Mouse (Mus musculus) embryonic stem cell, embryonic (primary cell): Measurements from ENCODE around the gene Capg.

Experiments
- CTCF ChIA-PET, 4 experiments: fragments of 300-600 bp in 2 of 4; fragments of 350-600 bp in 2 of 4; sonication (Branson Sonifier 250); formaldehyde crosslinking; loops; one replicate each; lab custom pipeline; 2022; ENCODE audit warnings: inconsistent platforms in 2 of 4; lab: Charles Lee
- POLR2A ChIA-PET, 4 experiments: fragments of 300-600 bp in 2 of 4; fragments of 350-600 bp in 2 of 4; sonication (Branson Sonifier 250); formaldehyde crosslinking; loops; one replicate each; lab custom pipeline; 2022; ENCODE audit warnings: antibody characterized with exemption in 4 of 4, inconsistent platforms in 1 of 4; lab: Charles Lee

The Capg gene

DNA sequence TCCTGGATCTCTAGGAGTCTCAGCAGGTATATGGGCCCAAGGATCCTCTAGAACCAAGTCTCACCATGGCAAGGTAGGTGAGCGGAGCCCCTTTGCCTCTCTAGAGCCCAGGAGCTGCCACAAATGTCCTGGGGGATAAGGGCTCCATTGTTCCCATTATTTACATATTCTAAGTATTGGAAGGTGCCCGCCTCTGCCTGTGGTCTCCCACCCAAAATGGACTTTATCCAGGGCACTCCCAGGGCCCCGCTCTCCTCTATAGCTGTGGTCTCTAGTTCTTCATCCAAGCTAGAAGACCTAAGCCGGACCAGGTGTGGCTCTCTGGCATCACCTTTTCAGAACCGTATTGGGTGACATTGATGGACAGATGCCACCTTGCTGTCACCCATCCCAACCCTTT is 22.6 kb upstream of the Capg start, which contains the start of gene Sh2d6:
Sh2d6 (minus strand) TSS at position 101 of the 400 bp plus-strand sequence.
- POLR2A ChIA-PET, result interaction anchor here in 1 of 4 experiments (0.6 to 3.5 kb wide), 6 partner anchors 8 to 505 kb away, joined by 3 to 28 read pairs (median 5); partner anchors contain the start of gene Mat2a
- CTCF ChIA-PET, result interaction anchor here in 2 of 4 experiments (0.7 to 0.9 kb wide), 2 partner anchors 13 to 103 kb away, joined by 3 read pairs; no protein-coding TSS in a partner anchor

DNA sequence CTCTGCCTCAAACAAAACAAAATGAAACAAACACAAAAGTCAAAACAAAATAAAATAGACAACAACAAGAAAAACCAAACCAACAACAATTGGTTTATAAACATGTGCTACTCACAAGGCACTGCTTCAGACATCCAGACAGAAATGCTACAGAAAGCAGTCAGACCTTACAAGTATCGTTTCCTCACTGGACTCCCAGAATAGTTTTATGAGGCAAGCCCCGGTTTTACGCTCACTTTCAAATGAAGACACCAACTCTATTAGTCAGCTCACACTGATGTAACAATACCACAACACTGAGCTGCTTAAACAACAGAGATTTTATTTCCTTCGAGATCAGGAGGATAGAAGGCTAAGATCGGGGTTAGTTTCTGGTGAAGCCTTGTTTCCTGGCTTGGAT is 21.9 kb upstream of the Capg start:
- CTCF ChIA-PET, result interaction anchor here in 1 of 4 experiments (0.6 kb wide), 1 partner anchor 95 kb away, joined by 3 read pairs; no protein-coding TSS in a partner anchor
- POLR2A ChIA-PET, result interaction anchor here in 3 of 4 experiments (0.5 to 11.3 kb wide), 5 partner anchors 8 to 298 kb away, joined by 3 to 165 read pairs (median 6); partner anchors contain the start of gene Mat2a (in 1 of the 3)

DNA sequence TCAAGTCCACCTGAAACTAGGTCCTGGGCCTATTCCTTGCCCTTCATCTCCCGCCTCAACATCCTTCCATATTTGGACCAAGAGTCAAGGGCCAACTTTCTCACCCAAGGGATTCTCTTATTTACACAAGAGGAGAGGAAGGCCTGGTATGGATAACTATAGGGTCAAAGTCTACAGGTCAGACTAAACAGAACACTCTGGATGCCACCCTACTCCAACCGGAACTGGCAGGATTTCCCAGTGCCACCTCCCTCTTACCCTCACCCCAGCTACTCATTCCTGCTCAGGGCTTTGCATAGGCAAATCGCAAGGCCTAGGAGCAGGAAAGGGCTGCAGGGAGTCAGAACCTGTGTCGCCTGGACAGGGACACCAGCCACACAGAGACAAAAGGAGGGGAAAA is 21.0 kb upstream of the Capg start:
- CTCF ChIA-PET, result interaction anchor here in 1 of 4 experiments (2.1 kb wide), 1 partner anchor 11 kb away, joined by 7 read pairs; no protein-coding TSS in a partner anchor
- POLR2A ChIA-PET, result interaction anchor here (0.5 to 11.3 kb wide), 10 partner anchors 9 to 89 kb away, joined by 3 to 165 read pairs (median 4); partner anchors contain the start of gene Mat2a (in 3 of the 4)

DNA sequence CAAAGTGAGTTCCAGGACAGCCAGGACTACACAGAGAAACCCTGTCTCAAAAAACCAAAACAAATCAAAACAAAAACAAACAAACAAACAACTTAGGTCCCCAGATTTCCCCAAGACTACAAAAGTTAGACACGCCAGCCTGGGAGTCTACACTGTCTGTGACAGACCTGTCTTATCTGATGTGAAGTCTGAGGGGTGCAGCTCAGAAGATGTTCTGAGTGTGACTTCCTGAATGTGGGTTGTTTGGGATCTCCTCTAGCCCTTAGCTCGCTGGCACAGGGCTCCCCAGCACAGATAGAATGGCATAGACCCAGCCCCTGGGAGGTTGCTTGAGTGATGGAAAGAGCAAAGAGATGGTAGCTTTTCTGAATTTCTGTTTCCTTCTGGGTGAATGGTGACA is 20.0 kb upstream of the Capg start:
- ChIA-PET CTCF (interaction anchor here in 3 of 4 experiments (0.5 to 2.1 kb wide), 5 partner anchors 10 to 29 kb away, joined by 3 to 7 read pairs (median 4); no protein-coding TSS in a partner anchor), POLR2A (interaction anchor here in 3 of 4 experiments (1.2 to 11.3 kb wide), 6 partner anchors 10 to 121 kb away, joined by 3 to 165 read pairs (median 5); partner anchors contain the start of gene Mat2a (in 2 of the 3))

DNA sequence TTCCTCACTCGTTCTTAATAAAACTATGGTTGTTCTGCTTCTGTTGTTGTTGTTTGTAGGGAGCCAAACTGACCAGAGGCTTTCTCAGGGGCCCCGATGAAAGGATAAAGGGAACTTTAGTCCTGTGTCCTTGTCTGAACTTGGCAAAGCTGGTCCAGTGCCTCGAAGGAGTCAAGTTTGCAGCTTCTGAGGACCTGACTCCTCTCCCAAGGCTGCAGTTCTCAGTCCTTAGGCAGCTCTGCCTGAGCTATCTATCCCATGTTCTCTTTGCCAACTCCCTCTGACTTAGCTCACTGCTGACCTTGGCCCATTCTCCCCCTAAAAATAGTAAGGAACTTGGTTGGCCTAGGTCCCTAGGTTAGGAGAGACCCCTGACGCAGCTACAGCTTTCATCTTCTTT is 17.1 kb upstream of the Capg start:
- CTCF ChIA-PET, result no interaction called here
- POLR2A ChIA-PET, result interaction anchor here in 1 of 4 experiments (11.3 kb wide), 1 partner anchor 93 kb away, joined by 165 read pairs; the partner anchor contains the start of gene Mat2a

DNA sequence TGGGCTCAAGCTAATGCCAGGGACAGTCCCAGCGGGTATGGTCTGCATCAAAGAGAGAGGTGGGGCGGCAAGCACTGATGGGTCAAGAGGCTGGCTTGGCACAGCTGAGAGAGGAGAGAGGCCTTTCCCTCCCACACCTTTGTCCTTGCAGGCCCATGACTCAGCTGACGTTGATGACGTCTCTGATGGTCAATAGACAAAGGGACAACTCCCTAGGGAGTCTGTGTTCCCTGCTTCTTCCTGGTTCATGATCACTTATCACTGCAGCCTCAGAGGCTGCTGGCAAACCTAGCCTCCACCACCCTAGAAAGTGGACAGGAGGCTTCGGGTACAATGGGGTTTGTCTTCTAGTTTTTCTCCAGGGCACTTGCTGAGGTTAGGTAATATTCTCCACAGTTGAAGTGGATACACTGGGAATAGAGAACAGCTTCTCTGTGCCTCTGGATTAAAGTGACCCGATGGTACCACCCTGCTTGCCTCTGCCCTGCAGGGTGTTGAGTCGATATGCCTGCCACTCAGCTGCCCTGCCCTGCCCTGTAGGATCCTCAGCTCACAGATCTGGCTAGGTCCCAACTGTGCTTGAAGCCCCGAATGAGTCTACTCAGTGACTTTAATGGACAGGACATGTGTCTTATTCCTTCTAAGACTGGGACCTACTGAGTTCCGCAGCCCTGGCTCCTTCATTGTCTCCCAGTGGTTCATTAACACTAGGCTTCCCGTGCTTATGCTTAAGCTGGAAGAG is 15.6 kb upstream of the Capg start:
- CTCF ChIA-PET, result interaction anchor here in 2 of 4 experiments (0.7 to 1.3 kb wide), 3 partner anchors 40 to 262 kb away, joined by 3 read pairs; partner anchors contain the start of gene Mat2a (in 1 of the 2)

DNA sequence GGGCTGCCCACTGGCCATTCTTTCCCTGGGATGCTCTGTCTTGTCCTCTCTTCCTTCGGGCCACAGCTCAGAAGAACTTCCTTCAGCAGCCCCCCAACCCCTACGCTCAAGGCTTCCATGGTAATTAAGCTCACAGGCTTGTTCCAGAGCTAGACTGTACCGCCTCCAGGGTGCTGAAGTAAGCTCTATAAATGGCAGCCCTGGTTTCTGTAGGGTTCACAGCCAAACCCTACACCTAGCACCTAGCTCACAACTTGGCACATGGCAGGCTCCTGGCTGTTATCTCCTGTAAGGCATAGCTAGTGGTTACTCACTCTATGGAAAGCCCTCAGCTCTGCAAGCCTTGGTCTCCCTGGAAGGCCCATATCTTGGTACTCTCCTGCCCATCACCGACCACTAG is 11.6 kb upstream of the Capg start:
- POLR2A ChIA-PET, result interaction anchor here in 3 of 4 experiments (0.9 to 11.3 kb wide), 13 partner anchors 17 to 119 kb away, joined by 3 to 165 read pairs (median 5); partner anchors contain the start of genes Mat2a (in 3 of the 3) and Ggcx (in 1 of the 3)
- CTCF ChIA-PET, result interaction anchor here (0.5 to 4.0 kb wide), 16 partner anchors 17 to 808 kb away, joined by 3 to 82 read pairs (median 3); partner anchors contain the start of genes Elmod3 (in 1 of the 4), Mat2a (in 1 of the 4) and Retsat (in 1 of the 4)

More for the DNA sequence above, 15.6 kb upstream of the Capg start:
- POLR2A ChIA-PET, result interaction anchor here (0.7 to 11.3 kb wide), 7 partner anchors 15 to 97 kb away, joined by 3 to 165 read pairs (median 3); partner anchors contain the start of gene Mat2a (in 2 of the 4)

DNA sequence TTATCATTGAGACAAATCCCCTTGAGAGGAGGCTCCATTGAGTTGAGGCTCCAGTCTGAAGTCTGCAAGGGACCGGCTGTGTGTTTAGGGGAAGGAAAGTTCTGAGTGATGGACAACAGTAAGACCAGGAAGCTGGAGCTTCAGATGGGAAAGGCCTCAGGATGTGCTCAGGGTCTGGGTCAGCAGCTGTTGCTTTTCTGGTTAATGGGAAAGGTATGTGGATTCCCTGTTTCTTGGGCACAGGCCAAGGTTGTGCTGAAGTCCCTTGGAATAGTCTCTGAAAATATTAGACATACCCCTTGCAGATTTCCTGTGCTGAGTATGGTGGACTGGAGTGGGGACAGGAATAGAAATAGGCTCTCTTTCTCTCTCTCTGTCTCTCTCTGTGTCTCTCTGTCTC is 10.6 kb upstream of the Capg start:
- POLR2A ChIA-PET, result interaction anchor here (0.6 to 11.3 kb wide), 40 partner anchors 10 to 778 kb away, joined by 3 to 180 read pairs (median 6); partner anchors contain the start of genes Mat2a (in 4 of the 4), Ggcx (in 3 of the 4) and Capg (in 1 of the 4)

DNA sequence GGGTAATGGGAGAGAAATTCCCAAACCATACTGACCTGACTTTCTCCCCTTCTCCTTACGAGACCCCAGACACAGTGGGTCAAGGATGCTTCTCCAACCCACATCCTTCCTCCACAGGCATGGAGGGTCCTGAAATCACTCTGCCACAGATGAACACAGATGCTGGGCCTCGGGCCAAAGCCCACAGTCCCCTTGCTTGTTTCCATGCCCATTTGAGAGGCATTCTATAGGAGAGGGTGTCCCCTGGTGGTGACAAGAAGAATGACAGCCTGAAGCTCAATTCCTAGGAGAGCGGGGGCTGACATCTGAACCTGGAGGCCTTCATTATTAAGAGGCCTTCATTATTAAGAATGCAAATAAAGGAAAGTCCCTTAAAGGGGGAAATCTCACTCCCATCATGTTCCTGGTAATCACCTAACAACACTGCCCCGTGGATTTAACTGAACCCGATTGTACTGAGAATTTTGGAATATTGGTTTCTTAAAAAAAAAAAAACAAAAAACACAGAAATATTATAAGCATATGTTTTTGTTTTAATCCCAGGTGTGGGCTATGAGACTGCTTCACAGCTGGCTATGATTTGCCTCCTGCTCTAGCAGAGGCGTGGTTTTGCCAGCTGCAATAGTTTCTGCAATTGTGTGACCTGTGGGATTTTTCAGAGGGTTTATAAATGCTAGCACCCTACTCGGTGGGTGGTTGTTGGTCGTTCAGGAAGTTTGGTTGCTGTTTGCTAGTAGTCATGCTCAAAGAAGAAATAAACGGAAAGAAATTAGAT is 10.0 kb upstream of the Capg start:
- CTCF ChIA-PET, result interaction anchor here (0.5 to 4.0 kb wide), 98 partner anchors 9 to 1372 kb away, joined by 3 to 82 read pairs (median 4); partner anchors contain the start of genes Ggcx (in 2 of the 4), Capg (in 1 of the 4), Mat2a (in 1 of the 4) and Retsat (in 1 of the 4)
- POLR2A ChIA-PET, result interaction anchor here (0.6 to 7.7 kb wide), 51 partner anchors 10 to 1040 kb away, joined by 3 to 180 read pairs (median 4); partner anchors contain the start of genes Mat2a (in 4 of the 4), Ggcx (in 3 of the 4), Capg (in 1 of the 4) and Elmod3 (in 1 of the 4)

More for the DNA sequence above, 10.6 kb upstream of the Capg start:
- CTCF ChIA-PET, result interaction anchor here (0.5 to 4.0 kb wide), 58 partner anchors 9 to 1371 kb away, joined by 3 to 82 read pairs (median 4); partner anchors contain the start of genes Ggcx (in 2 of the 4), Capg (in 1 of the 4), Mat2a (in 1 of the 4) and Retsat (in 1 of the 4)

DNA sequence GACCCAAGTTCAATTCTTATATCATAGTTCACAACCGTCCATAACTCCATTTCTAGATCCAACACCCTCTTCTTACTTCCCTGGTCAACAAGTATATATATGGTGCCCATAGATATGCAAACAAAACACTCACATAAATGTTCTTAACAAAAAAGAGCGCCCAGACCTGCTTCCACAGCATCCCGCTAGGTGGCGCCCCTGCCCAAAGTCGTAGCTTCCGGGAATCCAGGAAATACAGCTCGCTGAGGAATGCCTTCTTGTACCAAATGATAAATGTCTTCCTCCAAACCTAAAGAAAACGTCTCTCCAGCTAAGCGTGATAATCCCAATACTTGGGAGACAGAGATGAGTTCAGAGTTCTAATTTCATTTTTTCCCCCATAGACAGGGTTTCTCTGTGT is 9.0 kb upstream of the Capg start:
- ChIA-PET POLR2A (interaction anchor here (0.6 to 7.7 kb wide), 38 partner anchors 9 to 380 kb away, joined by 3 to 180 read pairs (median 5); partner anchors contain the start of genes Mat2a (in 4 of the 4), Capg (in 2 of the 4), Ggcx (in 2 of the 4) and Elmod3 (in 1 of the 4)), CTCF (interaction anchor here (0.5 to 4.0 kb wide), 88 partner anchors 8 to 1039 kb away, joined by 3 to 82 read pairs (median 4); partner anchors contain the start of genes Vamp8 (in 3 of the 4), Ggcx (in 2 of the 4), Capg (in 1 of the 4) and Dnah6 (in 1 of the 4))

DNA sequence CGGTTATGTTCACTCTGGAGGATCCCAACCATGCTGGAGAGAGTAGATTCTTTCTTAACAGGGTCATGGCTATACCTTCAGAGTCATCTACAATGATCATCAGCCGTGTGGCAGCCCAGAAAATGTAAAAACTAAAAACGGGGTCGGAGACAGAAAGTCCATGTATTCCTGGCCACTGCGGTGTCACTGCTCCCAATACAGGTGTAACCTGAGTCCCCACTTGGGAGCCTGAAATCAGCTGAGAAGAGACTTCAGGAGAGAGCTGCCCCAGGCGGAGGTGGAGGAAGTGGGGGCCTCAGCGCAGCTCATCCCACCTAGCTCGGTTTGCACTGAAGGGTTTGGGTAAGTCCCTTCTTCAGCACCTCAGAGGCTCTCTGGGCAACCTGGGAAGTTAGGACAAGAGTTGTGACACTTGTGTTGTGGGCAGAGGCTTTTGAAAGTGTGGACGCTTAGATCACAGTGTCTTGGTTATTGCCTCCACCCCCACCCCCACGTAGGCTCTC is 6.1 kb upstream of the Capg start:
- POLR2A ChIA-PET, result interaction anchor here (0.5 to 7.7 kb wide), 25 partner anchors 10 to 384 kb away, joined by 3 to 180 read pairs (median 4); partner anchors contain the start of genes Mat2a (in 3 of the 4), Ggcx (in 2 of the 4), Elmod3 (in 1 of the 4) and Retsat (in 1 of the 4)
- CTCF ChIA-PET, result interaction anchor here in 3 of 4 experiments (0.6 to 1.9 kb wide), 7 partner anchors 15 to 207 kb away, joined by 3 to 10 read pairs (median 3); partner anchors contain the start of gene Ggcx (in 1 of the 3)

DNA sequence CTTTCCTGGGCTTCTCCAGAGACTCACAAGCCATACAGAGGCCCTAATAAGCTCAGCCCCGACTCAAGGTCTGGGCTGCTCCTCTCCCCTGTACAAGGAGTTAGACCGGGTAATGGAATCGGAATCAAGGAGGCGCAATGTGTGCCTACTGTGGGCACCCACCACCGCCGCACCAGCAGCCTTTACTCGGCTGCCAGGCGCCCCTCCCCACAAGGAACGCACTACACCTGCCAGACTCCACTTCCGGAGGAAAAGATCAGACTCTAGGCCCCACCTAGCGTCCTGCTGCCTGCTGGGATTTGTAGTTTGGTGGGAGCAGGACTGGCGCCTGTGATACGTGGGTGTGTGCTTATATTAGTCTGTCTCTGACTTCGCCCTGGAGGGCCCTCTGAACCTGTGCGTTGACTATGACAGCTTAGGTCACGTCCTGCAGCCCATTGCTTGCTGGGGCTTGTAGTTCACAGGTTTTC is 5.6 kb upstream of the Capg start:
- POLR2A ChIA-PET, result interaction anchor here (0.5 to 7.7 kb wide), 26 partner anchors 9 to 384 kb away, joined by 3 to 180 read pairs (median 5); partner anchors contain the start of genes Mat2a (in 3 of the 4), Ggcx (in 2 of the 4), Elmod3 (in 1 of the 4) and Retsat (in 1 of the 4)
- CTCF ChIA-PET, result interaction anchor here in 3 of 4 experiments (0.6 to 1.9 kb wide), 6 partner anchors 15 to 184 kb away, joined by 3 to 10 read pairs (median 4); partner anchors contain the start of gene Ggcx (in 1 of the 3)

DNA sequence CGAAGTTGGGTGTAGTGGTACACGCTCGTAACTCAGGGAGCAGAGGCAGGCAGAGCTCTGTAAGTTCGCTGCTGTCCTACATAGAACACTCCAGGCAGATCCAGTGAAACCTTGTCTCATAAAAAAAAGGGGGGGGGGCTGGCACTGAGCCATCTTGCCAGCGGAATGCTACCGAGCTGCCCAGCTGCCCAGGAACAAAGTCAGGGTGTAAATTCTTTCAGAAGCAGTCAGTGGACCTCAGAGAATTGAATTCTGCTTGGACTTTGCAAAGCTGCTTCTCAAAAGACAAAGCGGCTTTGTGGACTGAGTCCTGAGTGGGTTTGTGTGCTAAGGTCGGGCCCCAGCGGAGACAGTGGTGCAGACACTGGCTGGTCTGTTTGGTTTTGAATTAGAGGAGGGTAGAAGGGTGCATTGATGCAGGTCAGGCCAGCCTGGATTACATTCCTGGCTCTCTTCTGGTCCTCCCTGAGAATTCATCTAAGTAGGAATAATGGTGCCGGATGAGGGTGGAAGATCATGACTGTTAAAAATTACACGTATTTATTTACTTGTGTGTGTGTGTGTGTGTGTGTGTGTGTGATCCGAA is 833 bp upstream of the Capg start:
- CTCF ChIA-PET, result interaction anchor here (0.6 to 1.4 kb wide), 8 partner anchors 8 to 263 kb away, joined by 3 to 8 read pairs (median 3); no protein-coding TSS in a partner anchor
- POLR2A ChIA-PET, result interaction anchor here in 3 of 4 experiments (0.6 to 4.2 kb wide), 10 partner anchors 9 to 257 kb away, joined by 3 to 19 read pairs (median 3); partner anchors contain the start of genes Elmod3 (in 1 of the 3), Mat2a (in 1 of the 3) and Retsat (in 1 of the 3)

DNA sequence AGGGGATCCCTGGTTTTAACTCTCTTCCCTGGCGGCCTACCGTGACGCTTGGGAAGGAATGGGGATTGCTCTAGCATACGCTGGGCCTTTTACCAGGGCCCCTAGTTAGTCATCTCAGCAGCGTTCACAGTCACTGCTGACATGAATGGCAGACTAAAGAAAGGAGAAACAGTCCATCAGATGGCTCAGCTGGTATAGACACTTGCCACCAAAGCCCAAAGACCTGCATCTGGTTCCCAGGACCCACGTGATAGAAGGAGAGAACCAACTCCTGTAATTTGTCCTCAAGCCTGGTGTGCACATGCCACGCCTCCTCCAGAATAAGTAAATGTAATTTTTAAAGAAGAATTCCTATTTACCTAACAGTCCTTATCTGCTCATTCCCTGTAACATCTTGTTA is 1.2 kb downstream of the Capg start:
- ChIA-PET POLR2A (interaction anchor here in 3 of 4 experiments (0.6 to 4.2 kb wide), 11 partner anchors 10 to 1169 kb away, joined by 3 to 19 read pairs (median 4); partner anchors contain the start of gene Mat2a (in 1 of the 3)), CTCF (interaction anchor here in 2 of 4 experiments (0.7 to 1.7 kb wide), 4 partner anchors 10 to 280 kb away, joined by 3 to 6 read pairs (median 4); no protein-coding TSS in a partner anchor)

DNA sequence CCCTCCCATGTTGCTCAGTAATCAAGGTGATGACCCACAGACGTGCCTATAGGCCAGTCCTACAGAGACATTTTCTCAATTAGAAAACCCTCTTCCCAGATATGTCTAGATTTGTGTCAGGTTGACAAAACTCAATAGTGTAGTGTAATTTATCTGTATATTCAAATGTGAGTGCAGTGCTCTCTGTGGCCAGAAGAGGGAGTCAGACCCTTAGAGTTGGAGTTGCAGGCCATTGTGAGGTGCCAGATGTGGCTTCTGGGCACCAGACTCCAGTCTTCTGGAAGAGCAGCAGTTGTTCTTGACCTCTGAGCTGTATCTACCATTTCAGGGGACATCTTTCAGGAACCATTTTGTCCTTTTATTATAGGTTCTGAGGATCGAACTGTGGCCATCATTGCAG is 2.9 kb downstream of the Capg start:
- ChIA-PET POLR2A (interaction anchor here in 3 of 4 experiments (0.5 to 5.5 kb wide), 6 partner anchors 9 to 116 kb away, joined by 3 to 32 read pairs (median 6); partner anchors contain the start of gene Mat2a (in 2 of the 3)), CTCF (interaction anchor here in 2 of 4 experiments (0.6 to 1.7 kb wide), 3 partner anchors 12 to 278 kb away, joined by 3 to 6 read pairs (median 4); no protein-coding TSS in a partner anchor)
